Mouse (Mus musculus) embryonic facial prominence, embryonic 14.5 days (tissue): ENCODE results near the gene Armc2. TPM values are rescaled to one million over a fixed set of nuclear protein-coding genes. Genes with fewer than 3 reads are reported as not detected.

Source experiments
- ATAC-seq: fragments of 200-750 bp; cut with Nextera tagmentation; 2 replicates; pipeline ENCODE4 v1.8.0; 2017; ENCODE audit warnings: low read depth, moderate number of reproducible peaks, moderate TSS enrichment
- DNase-seq: peaks from one replicate; pipeline ENCODE4 v3.0.0-alpha.2; 2015; ENCODE audit warnings: low spot score
- H3K27ac ChIP-seq: fragments of 300-500 bp; sonication (generic); replicated peaks from 2 replicates; pipeline ENCODE4 v1.5.1; 2014; ENCODE audit warnings: low read depth, mild to moderate bottlenecking, low read length, moderate library complexity
- H3K27me3 ChIP-seq: fragments of 300-500 bp; sonication (generic); replicated peaks from 2 replicates; pipeline ENCODE4 v1.6.1; 2014; ENCODE audit warnings: low read length; ENCODE audit not compliant: control insufficient read depth, insufficient read depth
- H3K36me3 ChIP-seq: fragments of 300-500 bp; sonication (generic); 2 replicates; pipeline ENCODE4 v1.6.1; 2014; ENCODE audit warnings: low read length, mixed read lengths; ENCODE audit not compliant: control insufficient read depth, insufficient read depth
- H3K4me1 ChIP-seq: fragments of 300-500 bp; sonication (generic); 2 replicates; pipeline ENCODE4 v1.6.1; 2014; ENCODE audit warnings: antibody characterized with exemption, low read length; ENCODE audit not compliant: control insufficient read depth, insufficient read depth
- H3K4me2 ChIP-seq: fragments of 300-500 bp; sonication (generic); 2 replicates; pipeline ENCODE4 v1.6.1; 2014; ENCODE audit warnings: low read depth, mild to moderate bottlenecking, low read length, moderate library complexity, mixed read lengths
- H3K4me3 ChIP-seq: fragments of 300-500 bp; sonication (generic); 2 replicates; pipeline ENCODE4 v1.5.1; 2014; ENCODE audit warnings: low read depth, mild to moderate bottlenecking, low read length
- H3K9ac ChIP-seq: fragments of 300-500 bp; sonication (generic); 2 replicates; pipeline ENCODE4 v1.6.1; 2014; ENCODE audit warnings: low read depth, mild to moderate bottlenecking, low read length, moderate library complexity, mixed read lengths
- H3K9me3 ChIP-seq: fragments of 300-500 bp; sonication (generic); 2 replicates; pipeline ENCODE4 v1.6.1; 2016; ENCODE audit warnings: low read length; ENCODE audit not compliant: control insufficient read depth
- WGBS: fragments of 180-500 bp; shearing (Covaris S2); extraction: QIAGEN DNeasy Blood & Tissue Kit; methylation state at CpG from one replicate; pipeline ENCODE4 v1.1.7; 2014; 5-methylcytosine and 5-hydroxymethylcytosine counted together
- polyA plus RNA-seq: library from polyadenylated mRNA; unstranded; fragments of >200 nt; fragmentation: Nextera tagmentation; extraction: Ambion mirVana; gene quantifications from 2 replicates; pipeline ENCODE4 v1.2.1, GENCODE M21; 2014

The Armc2 gene
- polyA plus RNA-seq, 1 experiment from 2014 or later = 4.1 TPM

DNA sequence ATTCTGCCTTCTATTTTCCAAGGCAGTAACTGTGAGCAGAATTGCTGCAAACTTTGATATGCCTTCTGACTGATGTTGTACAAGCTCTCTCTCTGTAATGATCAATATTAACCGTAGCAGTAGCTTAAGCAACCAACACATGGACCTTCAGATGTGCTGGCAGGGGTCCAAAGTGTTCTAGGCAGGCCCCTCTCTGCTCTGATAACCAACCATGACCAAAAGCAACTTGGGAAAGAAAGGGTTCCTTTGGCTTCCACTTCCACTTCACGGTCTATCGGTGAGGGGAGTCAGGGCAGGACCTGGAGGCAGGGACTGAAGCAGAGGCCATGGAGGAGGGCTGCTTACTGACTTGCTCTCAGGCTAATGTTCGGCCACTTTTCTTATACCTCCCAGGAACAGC, 87.3 kb downstream of the Armc2 start:
- no peak for ATAC-seq
- H3K36me3 ChIP-seq = no peaks in the 10 kb centered on the region
- no peak overlapping the region for H3K9ac ChIP-seq
- no peak overlapping the region for H3K27ac ChIP-seq
- H3K27me3 ChIP-seq = no peaks in the 10 kb centered on the region
- no peak for DNase-seq
- peaks cover 17% of the 10 kb centered on the region for H3K4me1 ChIP-seq
- H3K4me3 ChIP-seq = no peak overlapping the region
- no peaks in the 10 kb centered on the region for H3K9me3 ChIP-seq
- no peak overlapping the region for H3K4me2 ChIP-seq
- WGBS = 42% methylated on average over 4 of the region's 4 CpGs

DNA sequence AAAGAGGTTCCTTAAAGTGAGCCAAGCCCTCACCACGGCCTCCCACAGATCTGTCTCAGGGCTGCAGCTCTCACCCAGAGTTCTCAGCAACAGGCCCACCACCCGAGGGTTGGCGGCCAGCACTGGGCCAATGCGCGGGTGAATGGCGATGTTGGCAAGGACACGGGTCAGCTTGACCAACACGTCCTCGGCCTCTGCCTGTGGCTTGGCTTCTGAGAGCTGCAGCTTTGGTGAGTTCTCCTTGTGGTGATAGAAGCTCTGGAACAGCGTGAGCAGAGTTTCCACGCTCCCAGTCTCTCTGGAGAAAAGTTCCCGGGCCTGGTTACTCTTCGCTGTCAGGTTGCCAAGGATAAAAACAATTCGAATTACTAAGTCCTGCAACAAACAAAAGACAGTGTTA, 91.5 kb downstream of the Armc2 start:
- no peak overlapping the region for H3K4me3 ChIP-seq
- no peaks in the 10 kb centered on the region; the same call in 1 of the 2 replicates for H3K4me1 ChIP-seq
- 0 out of 2 replicates have a peak overlapping the region, but pooled peaks have one; percentile 15 for H3K27ac ChIP-seq
- H3K27me3 ChIP-seq = no peaks in the 10 kb centered on the region
- WGBS = 84% methylated on average over 14 of the region's 14 CpGs
- DNase-seq (no peak), ATAC-seq (no peak)
- no peak overlapping the region for H3K4me2 ChIP-seq
- H3K36me3 ChIP-seq = no peaks in the 10 kb centered on the region
- H3K9me3 ChIP-seq = no peaks in the 10 kb centered on the region
- no peak overlapping the region for H3K9ac ChIP-seq

DNA sequence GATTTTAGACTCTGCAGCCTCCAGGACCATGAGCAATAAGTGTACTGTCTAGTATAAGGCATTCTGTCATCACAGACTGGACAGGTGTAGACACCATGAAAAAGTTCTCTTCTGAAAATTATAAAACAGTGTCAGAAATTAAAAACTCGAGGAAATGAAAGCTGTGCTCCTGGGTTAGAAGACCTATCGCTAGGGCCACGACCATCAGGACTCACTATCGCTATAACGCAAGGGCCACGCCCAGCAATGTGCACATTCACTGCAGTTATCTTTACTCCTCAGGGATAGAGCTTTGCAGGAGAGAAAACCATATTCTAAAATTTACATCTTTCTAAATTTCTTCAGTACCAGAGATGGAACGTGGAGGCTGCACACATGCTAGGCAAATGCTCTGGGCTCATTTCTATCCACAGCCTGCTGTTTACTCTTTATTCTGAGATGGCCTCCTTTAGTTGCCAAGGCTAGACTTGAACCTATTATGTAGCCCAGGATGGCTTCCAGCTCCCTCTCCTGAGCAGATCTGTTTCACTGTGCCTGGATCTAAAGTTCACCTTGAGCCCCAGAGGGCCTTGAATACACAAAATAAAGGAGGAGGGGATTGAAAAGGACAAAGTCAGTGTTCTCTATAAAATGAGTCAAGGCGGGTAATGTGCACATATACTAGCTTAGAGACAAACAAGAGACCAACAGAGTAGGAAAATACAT, 105.8 kb downstream of the Armc2 start:
- no peak overlapping the region for H3K27ac ChIP-seq
- H3K4me3 ChIP-seq = no peak overlapping the region
- H3K9me3 ChIP-seq = no peaks in the 10 kb centered on the region
- H3K27me3 ChIP-seq = no peaks in the 10 kb centered on the region
- no peak overlapping the region for H3K4me2 ChIP-seq
- ATAC-seq = no peak
- no peak for DNase-seq
- H3K36me3 ChIP-seq = peaks cover 14% of the 10 kb centered on the region
- H3K4me1 ChIP-seq = no peaks in the 10 kb centered on the region
- no peak overlapping the region for H3K9ac ChIP-seq
- WGBS = 89% methylated on average over 8 of the region's 8 CpGs

DNA sequence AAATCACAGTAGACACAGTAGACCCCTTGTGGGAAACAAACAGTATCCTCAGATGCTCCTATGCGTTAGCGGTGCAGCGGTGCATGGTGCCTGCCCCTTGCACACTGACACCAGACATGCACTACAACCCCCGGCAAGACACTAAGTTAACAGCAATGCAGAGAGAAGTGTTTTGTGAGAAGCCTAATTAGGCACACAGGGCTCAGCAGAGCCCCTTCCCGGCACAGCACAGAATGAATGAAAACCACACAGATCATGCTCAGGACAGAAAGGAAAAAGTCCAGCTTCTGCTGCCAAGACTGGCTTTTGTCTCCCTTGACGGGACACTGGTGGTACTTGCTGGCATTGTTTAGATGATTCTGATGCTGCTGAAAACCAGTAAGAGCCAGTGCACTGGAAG, 109.3 kb downstream of the Armc2 start:
- no peak overlapping the region for H3K4me3 ChIP-seq
- no peaks in the 10 kb centered on the region for H3K27me3 ChIP-seq
- DNase-seq (no peak), ATAC-seq (no peak)
- no peak overlapping the region for H3K4me2 ChIP-seq
- 79% methylated on average over 6 of the region's 6 CpGs for WGBS
- no peak overlapping the region for H3K27ac ChIP-seq
- H3K9ac ChIP-seq = no peak overlapping the region
- H3K36me3 ChIP-seq = peaks cover 45% of the 10 kb centered on the region
- no peaks in the 10 kb centered on the region for H3K9me3 ChIP-seq
- H3K4me1 ChIP-seq = no peaks in the 10 kb centered on the region

DNA sequence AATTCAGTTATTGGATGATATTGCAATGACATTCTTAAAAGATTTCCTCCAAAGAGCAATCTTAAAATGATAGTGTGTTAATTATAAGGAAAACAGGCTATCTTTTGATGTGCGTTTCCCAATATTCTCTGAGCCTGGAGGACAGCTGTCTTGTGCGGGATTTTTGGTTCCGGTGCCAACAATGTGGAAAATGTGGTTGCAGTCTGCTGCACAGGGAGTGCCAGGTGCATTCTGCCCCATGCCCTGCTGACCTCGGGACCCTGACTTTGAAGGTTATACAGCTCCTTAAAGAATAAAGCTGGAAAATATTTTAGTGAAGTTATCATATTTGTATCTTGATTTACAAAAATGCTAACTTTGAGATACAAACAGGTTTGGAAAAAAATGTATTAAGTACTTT, 110.3 kb downstream of the Armc2 start:
- Histone ChIP-seq H3K9ac (no peak overlapping the region), H3K9me3 (no peaks in the 10 kb centered on the region), H3K4me1 (no peaks in the 10 kb centered on the region), H3K27ac (no peak overlapping the region), H3K36me3 (peaks cover 53% of the 10 kb centered on the region), H3K27me3 (no peaks in the 10 kb centered on the region), H3K4me2 (no peak overlapping the region), H3K4me3 (no peak overlapping the region)
- ATAC-seq (no peak), DNase-seq (no peak)
- WGBS = 80% methylated on average over 4 of the region's 4 CpGs

DNA sequence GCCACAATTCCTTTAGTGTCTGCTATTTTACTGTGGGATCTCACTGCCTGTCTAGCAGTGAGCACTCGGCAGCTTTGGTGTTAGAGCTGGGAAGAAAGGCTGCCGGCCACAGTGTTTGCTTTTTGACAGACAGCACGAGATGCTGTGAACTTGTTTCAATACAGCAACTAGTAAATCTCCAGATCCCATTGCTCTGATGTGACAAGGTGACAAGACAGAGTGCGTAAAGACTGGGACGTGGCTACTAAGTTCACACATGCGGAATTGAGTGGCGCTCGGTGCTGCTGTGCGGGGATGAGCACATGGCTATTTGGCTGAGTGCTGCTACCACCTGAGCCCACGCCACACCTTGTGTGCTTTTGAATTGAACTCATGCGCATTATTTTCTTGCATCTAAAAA, 110.8 kb downstream of the Armc2 start:
- Histone ChIP-seq H3K27ac (no peak overlapping the region), H3K9ac (no peak overlapping the region), H3K4me3 (no peak overlapping the region), H3K4me2 (no peak overlapping the region), H3K9me3 (no peaks in the 10 kb centered on the region), H3K27me3 (no peaks in the 10 kb centered on the region), H3K4me1 (no peaks in the 10 kb centered on the region), H3K36me3 (peaks cover 57% of the 10 kb centered on the region)
- DNase-seq (no peak), ATAC-seq (no peak)
- 88% methylated on average over 11 of the region's 11 CpGs for WGBS

DNA sequence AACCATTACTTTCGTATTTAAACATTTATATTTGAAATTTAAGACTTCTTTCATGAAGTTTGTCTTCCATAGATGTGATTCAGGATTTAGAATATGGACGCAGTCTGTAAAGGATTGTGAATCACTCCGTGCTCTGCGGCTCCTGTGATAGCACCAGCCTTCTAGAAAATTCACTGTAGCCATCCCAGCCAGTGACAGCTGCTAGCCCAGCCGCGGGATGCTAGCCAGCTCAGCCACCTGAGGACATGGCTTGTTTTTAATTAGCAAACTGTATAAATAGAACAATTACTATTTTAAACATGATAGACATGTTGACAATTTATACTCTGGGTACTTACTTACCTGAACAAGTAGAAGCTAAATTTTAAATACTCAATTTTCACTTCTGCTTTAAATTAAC, 116.4 kb downstream of the Armc2 start:
- Histone ChIP-seq H3K27me3 (no peaks in the 10 kb centered on the region), H3K4me2 (no peak overlapping the region), H3K27ac (no peak overlapping the region), H3K4me1 (no peaks in the 10 kb centered on the region), H3K4me3 (no peak overlapping the region), H3K9me3 (no peaks in the 10 kb centered on the region), H3K36me3 (peaks cover 69% of the 10 kb centered on the region), H3K9ac (no peak overlapping the region)
- ATAC-seq (no peak), DNase-seq (no peak)
- WGBS = 91% methylated on average over 6 of the region's 6 CpGs

DNA sequence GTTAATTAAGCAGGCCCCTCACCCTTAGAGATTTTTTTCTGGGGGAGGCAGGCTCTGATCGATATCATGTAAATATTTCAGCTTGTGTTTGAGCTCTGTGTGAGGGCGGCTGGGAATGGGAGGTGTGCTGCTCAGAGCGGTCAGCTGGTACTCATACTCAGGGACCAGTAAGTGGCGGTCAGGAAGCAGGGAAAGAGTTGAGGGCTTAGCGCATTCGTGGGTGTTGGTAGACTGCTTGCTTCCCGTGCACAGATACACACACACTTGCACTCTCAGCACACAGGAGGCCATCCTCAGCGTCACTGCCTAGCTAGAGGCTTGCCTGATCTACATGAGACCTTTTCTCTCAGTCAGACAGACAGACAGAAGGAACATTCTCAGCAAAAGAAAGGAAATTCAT, 116.8 kb downstream of the Armc2 start:
- Histone ChIP-seq H3K4me2 (no peak overlapping the region), H3K27me3 (no peaks in the 10 kb centered on the region), H3K9ac (no peak overlapping the region), H3K27ac (no peak overlapping the region), H3K4me1 (no peaks in the 10 kb centered on the region), H3K9me3 (no peaks in the 10 kb centered on the region), H3K4me3 (no peak overlapping the region), H3K36me3 (peaks cover 67% of the 10 kb centered on the region)
- ATAC-seq = no peak
- WGBS = 91% methylated on average over 8 of the region's 8 CpGs
- no peak for DNase-seq

DNA sequence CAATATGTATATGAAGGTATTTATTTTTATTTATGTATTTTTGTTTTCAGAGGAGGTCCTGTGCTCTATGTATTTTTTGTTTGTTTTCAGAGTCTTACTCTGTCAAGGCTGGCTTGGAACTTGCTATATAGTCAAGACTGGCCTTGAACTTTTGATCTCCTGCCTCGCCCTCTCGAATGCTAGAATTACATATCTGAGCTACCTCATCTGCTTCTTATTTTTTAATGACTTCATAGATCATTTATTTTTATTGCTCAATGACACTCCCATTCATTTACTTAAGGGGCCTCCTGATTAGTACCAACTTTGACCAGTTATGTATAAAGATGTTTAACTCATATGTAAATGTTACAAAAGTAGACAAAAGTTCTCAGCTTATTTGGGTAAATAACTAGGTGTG, 121.4 kb downstream of the Armc2 start:
- Histone ChIP-seq H3K9me3 (no peaks in the 10 kb centered on the region), H3K27ac (no peak overlapping the region), H3K4me2 (no peak overlapping the region), H3K4me1 (peaks cover 13% of the 10 kb centered on the region; the same call in 1 of the 2 replicates), H3K27me3 (no peaks in the 10 kb centered on the region), H3K4me3 (no peak overlapping the region), H3K36me3 (peaks cover 38% of the 10 kb centered on the region), H3K9ac (no peak overlapping the region)
- WGBS = 71% methylated on average over 2 of the region's 2 CpGs
- DNase-seq (no peak), ATAC-seq (no peak)
